Mouse (Mus musculus): Measurements from ENCODE around the gene 4921504E06Rik. TPM values are rescaled to one million over a fixed set of nuclear protein-coding genes. Genes with fewer than 3 reads are reported as not detected.

Gene 4921504E06Rik
- polyA plus RNA-seq, 1 experiment: not detected

- Histone ChIP-seq H3K9me3 (replicated peaks; ENCODE audit: control insufficient read depth, insufficient read depth, low read length, poor library complexity, severe bottlenecking) (no peaks in the 10 kb centered on the region), H3K27ac (ENCODE audit: insufficient read depth, low read length) (no peak overlapping the region), H3K4me1 (ENCODE audit: control insufficient read depth, insufficient read depth, low read length) (no peaks in the 10 kb centered on the region), H3K4me3 (ENCODE audit: low read depth, low read length) (no peak overlapping the region), H3K9ac (ENCODE audit: low read depth, poor library complexity, severe bottlenecking) (no peak overlapping the region), H3K36me3 (ENCODE audit: control insufficient read depth, insufficient read depth, low read length, poor library complexity, severe bottlenecking) (no peaks in the 10 kb centered on the region), H3K27me3 (ENCODE audit: control insufficient read depth, insufficient read depth, low read length, poor library complexity, severe bottlenecking) (no peaks in the 10 kb centered on the region)
- no peak for TF ChIP-seq EP300 (IDR thresholded peaks at IDR 0.05; ENCODE audit: insufficient read depth, low read depth, low read length)
- TF ChIP-seq POLR2A (IDR thresholded peaks at IDR 0.05; ENCODE audit: insufficient read depth, low read length): no peak
- no peak for TF ChIP-seq CTCF (IDR thresholded peaks at IDR 0.05; ENCODE audit: low read depth, low read length)
Measured at GRCm38 (mm10) chr2:19505744-19506143, 48.0 kb downstream of the 4921504E06Rik start.

- TF ChIP-seq CTCF (IDR thresholded peaks at IDR 0.05; ENCODE audit: low read depth, low read length) (no peak), POLR2A (IDR thresholded peaks at IDR 0.05; ENCODE audit: insufficient read depth, low read length) (no peak), EP300 (IDR thresholded peaks at IDR 0.05; ENCODE audit: insufficient read depth, low read depth, low read length) (no peak)
- Histone ChIP-seq H3K4me3 (ENCODE audit: low read depth, low read length) (no peak overlapping the region), H3K27ac (ENCODE audit: insufficient read depth, low read length) (no peak overlapping the region), H3K4me1 (ENCODE audit: control insufficient read depth, insufficient read depth, low read length) (no peaks in the 10 kb centered on the region), H3K9me3 (replicated peaks; ENCODE audit: control insufficient read depth, insufficient read depth, low read length, poor library complexity, severe bottlenecking) (no peaks in the 10 kb centered on the region), H3K36me3 (ENCODE audit: control insufficient read depth, insufficient read depth, low read length, poor library complexity, severe bottlenecking) (no peaks in the 10 kb centered on the region), H3K9ac (ENCODE audit: low read depth, poor library complexity, severe bottlenecking) (no peak overlapping the region), H3K27me3 (ENCODE audit: control insufficient read depth, insufficient read depth, low read length, poor library complexity, severe bottlenecking) (no peaks in the 10 kb centered on the region)
Measured at GRCm38 (mm10) chr2:19490262-19490661, 63.5 kb downstream of the 4921504E06Rik start.

GRCm38 (mm10) chr2:19461940-19462339 is 91.8 kb downstream of the 4921504E06Rik start:
- no peak overlapping the region for H3K4me3 ChIP-seq (ENCODE audit: low read depth, low read length)
- H3K4me1 ChIP-seq (ENCODE audit: control insufficient read depth, insufficient read depth, low read length): no peaks in the 10 kb centered on the region
- no peak overlapping the region for H3K9ac ChIP-seq (ENCODE audit: low read depth, poor library complexity, severe bottlenecking)
- no peaks in the 10 kb centered on the region for H3K36me3 ChIP-seq (ENCODE audit: control insufficient read depth, insufficient read depth, low read length, poor library complexity, severe bottlenecking)
- H3K27ac ChIP-seq (ENCODE audit: insufficient read depth, low read length): no peak overlapping the region
- no peaks in the 10 kb centered on the region for H3K27me3 ChIP-seq (ENCODE audit: control insufficient read depth, insufficient read depth, low read length, poor library complexity, severe bottlenecking)
- H3K9me3 ChIP-seq (replicated peaks; ENCODE audit: control insufficient read depth, insufficient read depth, low read length, poor library complexity, severe bottlenecking): no peaks in the 10 kb centered on the region
- TF ChIP-seq CTCF (IDR thresholded peaks at IDR 0.05; ENCODE audit: low read depth, low read length) (no peak), EP300 (IDR thresholded peaks at IDR 0.05; ENCODE audit: insufficient read depth, low read depth, low read length) (no peak), POLR2A (IDR thresholded peaks at IDR 0.05; ENCODE audit: insufficient read depth, low read length) (no peak)

- Histone ChIP-seq H3K4me3 (ENCODE audit: low read depth, low read length) (no peak overlapping the region), H3K36me3 (ENCODE audit: control insufficient read depth, insufficient read depth, low read length, poor library complexity, severe bottlenecking) (no peaks in the 10 kb centered on the region), H3K27ac (ENCODE audit: insufficient read depth, low read length) (no peak overlapping the region), H3K9me3 (replicated peaks; ENCODE audit: control insufficient read depth, insufficient read depth, low read length, poor library complexity, severe bottlenecking) (no peaks in the 10 kb centered on the region), H3K4me1 (ENCODE audit: control insufficient read depth, insufficient read depth, low read length) (no peaks in the 10 kb centered on the region), H3K27me3 (ENCODE audit: control insufficient read depth, insufficient read depth, low read length, poor library complexity, severe bottlenecking) (peaks cover 1% of the 10 kb centered on the region; the same call in 1 of the 2 replicates), H3K9ac (ENCODE audit: low read depth, poor library complexity, severe bottlenecking) (no peak overlapping the region)
- no peak for TF ChIP-seq EP300 (IDR thresholded peaks at IDR 0.05; ENCODE audit: insufficient read depth, low read depth, low read length)
- TF ChIP-seq CTCF (IDR thresholded peaks at IDR 0.05; ENCODE audit: low read depth, low read length): no peak
- no peak for TF ChIP-seq POLR2A (IDR thresholded peaks at IDR 0.05; ENCODE audit: insufficient read depth, low read length)
Measured at GRCm38 (mm10) chr2:19458785-19459184, 94.9 kb downstream of the 4921504E06Rik start.

GRCm38 (mm10) chr2:19455857-19456482 is 97.7 kb downstream of the 4921504E06Rik start:
- Histone ChIP-seq H3K4me1 (ENCODE audit: control insufficient read depth, insufficient read depth, low read length) (no peaks in the 10 kb centered on the region), H3K9ac (ENCODE audit: low read depth, poor library complexity, severe bottlenecking) (no peak overlapping the region), H3K27me3 (ENCODE audit: control insufficient read depth, insufficient read depth, low read length, poor library complexity, severe bottlenecking) (peaks cover 16% of the 10 kb centered on the region), H3K27ac (ENCODE audit: insufficient read depth, low read length) (no peak overlapping the region), H3K4me3 (ENCODE audit: low read depth, low read length) (no peak overlapping the region), H3K9me3 (replicated peaks; ENCODE audit: control insufficient read depth, insufficient read depth, low read length, poor library complexity, severe bottlenecking) (no peaks in the 10 kb centered on the region), H3K36me3 (ENCODE audit: control insufficient read depth, insufficient read depth, low read length, poor library complexity, severe bottlenecking) (no peaks in the 10 kb centered on the region)
- TF ChIP-seq POLR2A (IDR thresholded peaks at IDR 0.05; ENCODE audit: insufficient read depth, low read length): no peak
- TF ChIP-seq CTCF (IDR thresholded peaks at IDR 0.05; ENCODE audit: low read depth, low read length): no peak
- no peak for TF ChIP-seq EP300 (IDR thresholded peaks at IDR 0.05; ENCODE audit: insufficient read depth, low read depth, low read length)

GRCm38 (mm10) chr2:19455228-19455627 is 98.5 kb downstream of the 4921504E06Rik start:
- no peak overlapping the region for H3K27ac ChIP-seq (ENCODE audit: insufficient read depth, low read length)
- no peak for TF ChIP-seq EP300 (IDR thresholded peaks at IDR 0.05; ENCODE audit: insufficient read depth, low read depth, low read length)
- TF ChIP-seq CTCF (IDR thresholded peaks at IDR 0.05; ENCODE audit: low read depth, low read length): no peak
- no peak for TF ChIP-seq POLR2A (IDR thresholded peaks at IDR 0.05; ENCODE audit: insufficient read depth, low read length)
- H3K4me3 ChIP-seq (ENCODE audit: low read depth, low read length): no peak overlapping the region
- H3K27me3 ChIP-seq (ENCODE audit: control insufficient read depth, insufficient read depth, low read length, poor library complexity, severe bottlenecking): peaks cover 16% of the 10 kb centered on the region
- H3K4me1 ChIP-seq (ENCODE audit: control insufficient read depth, insufficient read depth, low read length): no peaks in the 10 kb centered on the region
- H3K36me3 ChIP-seq (ENCODE audit: control insufficient read depth, insufficient read depth, low read length, poor library complexity, severe bottlenecking): no peaks in the 10 kb centered on the region
- H3K9me3 ChIP-seq (replicated peaks; ENCODE audit: control insufficient read depth, insufficient read depth, low read length, poor library complexity, severe bottlenecking): no peaks in the 10 kb centered on the region
- H3K9ac ChIP-seq (ENCODE audit: low read depth, poor library complexity, severe bottlenecking): no peak overlapping the region

All from ES-Bruce4 (cell line).